Mouse (Mus musculus): ENCODE data around the gene Akap8.

DNA sequence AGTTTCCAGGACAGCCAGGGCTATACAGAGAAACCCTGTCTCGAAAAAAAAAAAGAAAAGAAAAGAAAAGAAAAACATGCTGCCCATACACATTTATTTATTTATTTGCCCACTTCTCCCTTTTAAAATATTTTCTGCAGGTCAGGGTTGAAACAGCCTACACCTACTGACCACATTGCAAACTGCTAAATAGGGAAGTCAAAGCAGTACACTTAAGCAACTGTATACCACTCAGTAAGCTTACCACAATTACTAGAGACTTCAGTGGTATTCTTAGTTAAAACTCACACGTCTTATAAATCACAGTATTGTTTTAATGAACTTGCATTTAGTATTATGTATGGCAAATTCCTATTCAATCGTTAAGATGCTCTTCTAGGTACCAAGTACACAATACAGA lies 40.5 kb downstream of the Akap8 start:
- TF ChIP-seq CTCF (IDR thresholded peaks at IDR 0.05; ENCODE audit: low read depth) (no peak), EP300 (IDR thresholded peaks at IDR 0.05; ENCODE audit: low read depth) (no peak)

Measured in liver, embryonic 14.5 days (tissue).